Comparison of ENCODE assay signal across 9 mouse cellular contexts in the genomic region with DNA sequence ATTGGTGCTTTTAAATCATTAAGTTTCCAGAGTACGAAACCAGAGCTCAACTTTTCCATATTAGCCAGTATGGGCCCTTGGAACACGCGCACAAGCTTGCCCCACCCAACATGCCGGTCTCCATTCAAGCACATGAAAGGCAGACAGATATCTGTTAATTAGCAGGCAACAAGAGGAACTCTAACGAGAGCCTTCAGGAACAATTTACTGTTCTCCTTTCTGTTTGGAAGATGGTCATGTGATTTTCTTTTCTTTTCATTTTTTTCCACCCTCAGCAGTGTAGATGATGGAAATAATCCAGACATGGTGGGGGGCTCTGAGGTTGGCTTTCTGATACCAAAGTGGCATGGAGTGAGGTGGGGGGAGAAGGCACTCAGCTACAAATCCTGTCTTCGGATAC.
DNase-seq lines count a peak whose midpoint lies in the region; ATAC-seq lines count a peak whose summit lies in the region.
"Had no signal": no experiment of that assay in that cellular context is flagged by ENCODE, and none has a peak within 500 bp of the region (broad histone marks: within the 10 kb centered on the region; RNA-seq: fewer than 3 reads in every experiment).

No protein-coding gene starts in this region.

- H3K9ac ChIP-seq in lung, embryonic 15.5 days = no peak overlapping the region
- H3K9ac ChIP-seq in forebrain, embryonic 16.5 days (replicated peaks; ENCODE audit: low read depth, low read length) = no peak overlapping the region
- no peak overlapping the region for H3K9ac ChIP-seq in neural tube, embryonic 13.5 days

- H3K4me1 ChIP-seq in lung, embryonic 15.5 days = peaks cover 19% of the 10 kb centered on the region
- H3K4me1 ChIP-seq in forebrain, embryonic 16.5 days (replicated peaks; ENCODE audit: control insufficient read depth, insufficient read depth, low read length) = peaks cover 29% of the 10 kb centered on the region
- peaks cover 38% of the 10 kb centered on the region for H3K4me1 ChIP-seq in neural tube, embryonic 13.5 days (replicated peaks)

- peaks cover 24% of the 10 kb centered on the region for H3K36me3 ChIP-seq in lung, embryonic 15.5 days
- H3K36me3 ChIP-seq in forebrain, embryonic 16.5 days (ENCODE audit: control insufficient read depth, insufficient read depth) = peaks cover 5% of the 10 kb centered on the region
- H3K36me3 ChIP-seq in neural tube, embryonic 13.5 days = peaks cover 9% of the 10 kb centered on the region; the same call in 1 of the 2 replicates

- H3K4me2 ChIP-seq in lung, embryonic 15.5 days = no peak overlapping the region
- no peak overlapping the region for H3K4me2 ChIP-seq in forebrain, embryonic 16.5 days (ENCODE audit: low read length)
- no peak overlapping the region for H3K4me2 ChIP-seq in neural tube, embryonic 13.5 days

- no peaks in the 10 kb centered on the region for H3K27me3 ChIP-seq in lung, embryonic 15.5 days
- H3K27me3 ChIP-seq in forebrain, embryonic 16.5 days (replicated peaks; ENCODE audit: control insufficient read depth, insufficient read depth, low read length) = no peaks in the 10 kb centered on the region
- H3K27me3 ChIP-seq in neural tube, embryonic 13.5 days = no peaks in the 10 kb centered on the region
- H3K27me3 ChIP-seq: Patski had no signal

- 72% methylated on average over 6 of the region's 6 CpGs for WGBS in lung, embryonic 15.5 days
- WGBS in forebrain, embryonic 16.5 days = 8% methylated on average over 6 of the region's 6 CpGs
- WGBS in neural tube, embryonic 13.5 days = 52% methylated on average over 6 of the region's 6 CpGs

- no peaks in the 10 kb centered on the region for H3K9me3 ChIP-seq in lung, embryonic 15.5 days
- no peaks in the 10 kb centered on the region for H3K9me3 ChIP-seq in forebrain, embryonic 16.5 days (ENCODE audit: control insufficient read depth, low read length)
- no peaks in the 10 kb centered on the region for H3K9me3 ChIP-seq in neural tube, embryonic 13.5 days

- ATAC-seq in lung, embryonic 15.5 days (ENCODE audit: borderline replicate concordance, extremely low read depth, low FRiP score, low TSS enrichment) = no peak
- ATAC-seq in forebrain, embryonic 16.5 days = peak; percentile 42; the same call in 1 of the 2 replicates
- ATAC-seq in neural tube, embryonic 13.5 days (ENCODE audit: low read depth) = no peak
- ATAC-seq: Patski had no signal

- H3K27ac ChIP-seq in lung, embryonic 15.5 days = peak overlapping the region; percentile 53
- H3K27ac ChIP-seq in forebrain, embryonic 16.5 days (ENCODE audit: low read length) = peak overlapping the region; percentile 10; the same call in 1 of the 2 replicates
- peak overlapping the region; percentile 35; the same call in 1 of the 2 replicates for H3K27ac ChIP-seq in neural tube, embryonic 13.5 days (replicated peaks)

- intact Hi-C loops in heart, postnatal 14 days (cut with DNase I) = no loop called here

- peak; percentile 83 for DNase-seq in heart, adult 11 months
- DNase-seq in heart, postnatal 14 days = no peak
- DNase-seq in lung, postnatal 10 days = no peak
- DNase-seq in cerebellum, postnatal 4 days (ENCODE audit: low spot score in 2 of 2) = no peak
- no peak for DNase-seq in left cerebral cortex, adult 18-20 months (ENCODE audit: low spot score in 2 of 2)

- H3K4me3 ChIP-seq in lung, embryonic 15.5 days = no peak overlapping the region
- H3K4me3 ChIP-seq in forebrain, embryonic 16.5 days (replicated peaks; ENCODE audit: low read length) = no peak overlapping the region
- no peak overlapping the region for H3K4me3 ChIP-seq in neural tube, embryonic 13.5 days
